Mouse (Mus musculus): ENCODE measurements at regions not wholly inside any gene's neighbourhood (a gene's known extent, or its start where the extent isn't known, plus 50 kb on each side); places are given as distances from the start of the nearest gene placed in this dataset.

DNA sequence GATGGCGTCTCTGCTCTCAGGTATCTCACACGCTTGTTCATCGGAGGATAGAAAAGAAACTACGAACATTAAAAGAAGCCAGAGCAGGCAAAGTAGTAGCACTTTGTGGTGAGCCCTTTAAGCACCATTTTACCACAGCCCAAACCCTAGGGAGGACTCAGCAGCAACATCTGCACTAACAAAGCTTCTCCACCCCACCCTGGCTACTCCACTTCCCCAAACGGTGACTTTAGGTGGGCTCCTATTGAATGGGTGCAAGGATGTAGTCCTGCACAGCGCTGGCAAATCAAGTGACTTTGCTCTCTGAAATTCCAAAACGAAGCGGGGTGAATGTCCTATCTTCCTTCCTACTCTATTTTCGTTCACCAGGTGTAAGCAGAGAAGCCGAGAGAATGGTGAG lies 337.9 kb upstream of the Noct start:
- DNase-seq (ENCODE audit: extremely low read depth, low read depth) = no peak

DNA sequence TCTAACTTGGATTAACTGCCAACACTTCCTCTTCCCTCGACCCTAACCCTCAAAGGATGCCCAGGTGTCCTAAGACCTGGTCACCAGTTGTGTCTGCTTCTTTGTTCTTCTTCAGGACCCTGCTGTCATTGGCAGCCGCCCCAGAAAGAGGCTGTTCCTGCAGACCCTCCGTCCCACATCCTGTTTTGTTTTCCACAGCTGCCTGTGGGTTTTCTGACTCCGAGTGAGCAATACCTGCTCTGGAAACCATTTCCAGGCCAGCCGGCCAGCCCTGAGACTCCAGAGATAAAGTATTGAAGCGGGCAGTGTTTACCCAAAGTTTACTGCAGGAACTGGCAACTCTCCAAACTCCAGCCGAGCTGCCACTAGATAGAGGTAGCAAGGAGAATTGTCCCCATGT lies 337.2 kb upstream of the Noct start:
- DNase-seq (ENCODE audit: extremely low read depth, low read depth) = no peak

GRCm38 (mm10) chr3:50888571-50889210 lies 335.6 kb upstream of the Noct start:
- DNase-seq (ENCODE audit: extremely low read depth, low read depth) = no peak

- DNase-seq (ENCODE audit: extremely low read depth, low read depth) = no peak
Observed at GRCm38 (mm10) chr3:50890537-50890936, 333.7 kb upstream of the Noct start.

- DNase-seq (ENCODE audit: extremely low read depth, low read depth) = no peak
Observed at GRCm38 (mm10) chr3:50898179-50898578, 326.1 kb upstream of the Noct start.

- DNase-seq (ENCODE audit: extremely low read depth, low read depth) = no peak
Observed at GRCm38 (mm10) chr3:50899830-50900350, 324.4 kb upstream of the Noct start.

DNA sequence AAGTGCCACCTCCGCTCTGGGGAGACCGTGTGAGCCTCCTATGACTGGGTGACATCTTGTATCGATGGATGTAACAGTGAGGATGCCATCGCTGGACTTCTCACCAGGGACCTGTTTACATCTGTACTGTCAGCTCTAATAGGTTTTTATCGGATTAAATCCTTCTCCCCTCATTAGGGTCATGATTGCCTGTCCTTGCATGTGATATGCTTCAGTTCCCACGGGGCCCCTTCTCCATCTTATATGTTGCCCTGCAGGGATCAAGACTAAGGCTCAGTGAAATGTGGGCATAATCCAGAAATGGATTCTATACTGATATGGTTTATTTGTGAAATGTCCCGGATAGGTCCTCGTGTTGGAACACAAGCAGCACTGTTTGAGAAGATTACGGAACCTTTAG lies 323.7 kb upstream of the Noct start:
- no peak for DNase-seq (ENCODE audit: extremely low read depth, low read depth)

DNA sequence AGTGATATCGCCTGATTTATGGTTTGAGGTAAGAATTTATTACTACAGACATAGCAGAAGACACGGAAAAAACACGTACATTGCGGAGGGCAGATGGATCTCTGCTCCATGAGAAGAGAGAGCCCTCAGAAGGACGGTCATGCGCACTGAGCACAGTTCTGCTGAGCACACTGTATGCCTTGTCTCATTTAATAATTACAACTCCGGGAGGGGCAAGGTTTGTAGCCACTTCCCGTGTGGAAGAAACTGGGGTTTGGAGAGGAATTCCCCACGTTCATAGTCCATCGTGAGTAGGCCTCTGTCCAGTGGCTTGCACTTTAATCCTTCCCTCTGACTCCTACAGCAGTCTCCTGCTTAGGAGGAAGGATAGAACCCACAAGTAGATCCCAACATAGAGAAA lies 322.9 kb upstream of the Noct start:
- no peak for DNase-seq (ENCODE audit: extremely low read depth, low read depth)

DNA sequence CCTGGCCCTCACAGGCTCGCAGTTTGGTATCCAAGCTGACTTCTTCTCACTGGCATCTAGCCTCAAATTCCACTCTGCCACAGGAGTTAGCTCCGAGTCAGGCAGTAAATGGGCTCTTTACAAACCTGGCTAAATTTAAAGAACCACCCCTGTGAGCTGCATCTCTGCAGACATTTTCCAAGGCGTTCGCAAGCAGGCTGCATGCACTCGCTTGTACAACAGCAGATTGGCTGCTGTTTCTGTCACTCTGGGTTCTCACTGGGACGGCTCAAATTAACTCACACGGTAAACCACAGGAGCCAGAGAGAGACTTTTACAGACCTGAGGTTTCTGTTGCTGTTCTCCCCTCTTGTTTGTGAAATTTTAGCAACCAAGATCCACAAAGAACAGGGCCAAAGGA lies 321.3 kb upstream of the Noct start:
- no peak for DNase-seq (ENCODE audit: extremely low read depth, low read depth)

- DNase-seq (ENCODE audit: extremely low read depth, low read depth) = no peak
Observed at GRCm38 (mm10) chr3:50904716-50905116, 319.5 kb upstream of the Noct start.

- DNase-seq (ENCODE audit: extremely low read depth, low read depth) = no peak
Observed at GRCm38 (mm10) chr3:50905274-50905992, 318.8 kb upstream of the Noct start.

GRCm38 (mm10) chr3:50905993-50906831 lies 318.0 kb upstream of the Noct start:
- peak; percentile 41 for DNase-seq (ENCODE audit: extremely low read depth, low read depth)

DNA sequence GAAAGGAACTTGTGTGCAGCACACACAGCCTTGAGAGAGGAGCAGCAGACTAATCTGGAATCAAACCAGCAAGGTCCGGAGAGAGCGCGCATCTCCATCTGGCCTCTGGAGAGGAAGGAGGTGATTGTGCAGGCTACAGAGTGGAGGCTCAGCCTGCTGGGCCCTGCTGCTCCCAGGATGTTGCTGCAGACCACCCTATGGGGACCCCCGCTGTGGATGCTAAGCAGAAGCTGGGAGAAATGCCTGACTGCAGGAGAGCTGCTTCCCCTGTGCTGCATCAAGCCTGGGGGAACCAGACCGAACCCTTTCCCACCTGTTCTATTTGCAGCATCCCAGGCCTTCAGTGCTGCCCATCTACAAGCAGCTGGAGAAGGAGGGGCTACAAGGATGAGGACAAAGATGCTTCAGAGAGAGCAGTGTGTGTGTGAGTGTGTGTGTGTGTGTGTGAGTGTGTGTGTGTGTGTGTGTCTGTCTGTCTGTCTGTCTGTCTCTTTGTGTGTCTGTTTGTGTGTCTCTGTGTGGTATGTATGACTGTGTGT lies 311.2 kb upstream of the Noct start:
- no peak for DNase-seq (ENCODE audit: extremely low read depth, low read depth)

- no peak for DNase-seq (ENCODE audit: extremely low read depth, low read depth)
Observed at GRCm38 (mm10) chr3:50914866-50915365, 309.3 kb upstream of the Noct start.

DNA sequence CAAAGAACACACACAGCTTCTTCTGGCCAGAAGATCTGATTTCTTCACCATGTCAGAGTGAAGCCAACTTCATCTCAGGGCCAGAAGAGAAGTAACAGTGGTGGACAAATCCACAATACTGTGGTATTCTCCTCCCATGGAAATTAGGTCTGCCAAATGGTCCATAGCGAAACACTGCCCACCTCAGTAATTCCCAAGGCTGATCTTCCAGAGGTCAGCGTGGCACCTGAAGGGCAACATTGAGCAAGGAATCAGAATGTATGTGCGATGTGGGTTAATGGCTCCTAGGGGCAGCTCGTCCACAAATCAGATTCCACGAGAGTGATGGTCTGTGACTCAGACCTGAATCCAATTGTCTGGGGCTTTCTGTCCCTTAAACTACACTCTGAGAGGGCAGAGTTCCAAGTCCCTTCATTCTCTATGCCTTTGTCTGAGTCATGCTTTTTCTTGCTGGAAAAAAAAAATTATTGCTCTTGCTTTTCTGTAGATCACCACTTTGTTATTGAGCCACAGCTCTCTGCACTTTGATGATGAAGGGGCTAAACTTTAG lies 307.9 kb upstream of the Noct start:
- DNase-seq (ENCODE audit: extremely low read depth, low read depth) = no peak

DNA sequence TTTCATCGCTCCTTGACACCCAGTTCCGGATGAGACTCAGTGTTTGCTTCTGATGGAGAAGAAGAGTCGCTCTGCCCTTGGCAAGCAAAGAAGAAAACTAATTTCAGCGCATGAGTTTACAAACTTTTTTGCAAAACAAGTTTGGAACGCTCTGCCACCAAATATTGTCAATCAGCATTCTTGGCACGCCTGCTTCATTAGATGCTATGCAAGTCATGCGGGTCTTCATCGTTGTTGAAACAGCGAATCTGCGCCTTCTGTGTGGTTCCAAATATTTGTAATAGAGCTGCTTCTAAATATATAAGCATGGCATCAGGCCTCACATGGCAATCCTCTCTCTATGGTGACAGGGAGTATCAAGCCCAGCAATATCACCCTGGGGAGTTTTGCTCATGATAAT lies 301.9 kb upstream of the Noct start:
- no peak for DNase-seq (ENCODE audit: extremely low read depth, low read depth)

DNA sequence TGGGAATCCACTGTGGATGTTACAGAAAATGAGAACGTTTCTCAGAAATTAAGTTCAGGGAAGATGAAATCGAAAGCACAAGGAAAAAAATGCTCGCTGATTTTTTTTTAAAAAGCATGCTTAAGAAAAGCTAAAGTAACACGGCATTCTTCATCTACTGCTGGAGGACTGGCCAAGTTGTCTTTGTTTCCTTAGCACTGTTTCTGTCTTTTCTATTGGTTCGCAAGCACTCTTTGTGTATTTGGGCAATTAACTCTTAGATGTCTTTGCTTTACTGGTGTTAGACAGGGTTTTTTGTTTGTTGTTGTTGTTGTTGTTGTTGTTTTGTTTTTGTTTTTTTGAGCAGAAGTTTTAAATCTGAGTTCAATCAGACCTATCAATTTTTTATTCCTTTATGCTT lies 301.4 kb upstream of the Noct start:
- DNase-seq (ENCODE audit: extremely low read depth, low read depth) = no peak

- DNase-seq (ENCODE audit: extremely low read depth, low read depth) = no peak
Observed at GRCm38 (mm10) chr3:50923327-50923726, 300.9 kb upstream of the Noct start.

DNA sequence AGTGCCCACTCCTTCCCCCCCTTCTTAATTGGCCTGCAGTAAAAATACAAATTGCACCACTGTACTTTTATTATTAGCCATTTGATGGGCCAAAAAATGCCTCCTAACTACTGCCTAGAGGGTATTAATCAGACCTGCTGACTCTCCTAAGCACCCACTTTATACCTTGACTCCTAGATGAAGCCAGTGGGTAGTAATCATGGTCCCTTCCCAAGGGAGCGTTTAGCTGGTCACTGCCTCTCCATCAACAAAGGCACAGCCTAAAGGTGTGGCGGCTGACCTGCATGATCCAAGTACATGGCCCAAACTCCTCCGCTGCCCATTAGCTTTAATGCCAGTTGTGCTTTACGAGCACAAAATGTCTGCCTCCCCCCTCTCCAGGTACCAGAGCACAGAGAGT lies 296.9 kb upstream of the Noct start:
- DNase-seq (ENCODE audit: extremely low read depth, low read depth) = no peak

DNA sequence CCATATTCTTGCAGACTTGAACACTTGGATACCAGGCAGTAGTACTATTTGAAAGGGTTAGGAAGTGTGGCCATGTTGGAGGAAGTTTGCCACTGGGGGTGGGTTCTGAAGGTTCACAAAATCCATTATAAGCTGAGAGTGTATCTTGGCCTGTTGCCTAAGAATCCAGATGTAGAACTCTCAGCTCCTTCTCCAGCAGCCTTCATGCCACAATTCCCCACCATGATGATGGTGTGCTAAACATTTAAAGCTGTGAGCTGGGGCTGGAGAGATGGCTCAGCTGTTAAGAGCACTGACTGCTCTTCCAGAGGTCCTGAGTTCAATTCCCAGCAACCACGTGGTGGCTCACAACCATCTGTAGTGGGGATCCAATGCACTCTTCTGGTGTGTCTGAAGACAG lies 295.2 kb upstream of the Noct start:
- DNase-seq (ENCODE audit: extremely low read depth, low read depth) = no peak

- no peak for DNase-seq (ENCODE audit: extremely low read depth, low read depth)
Observed at GRCm38 (mm10) chr3:50932397-50933089, 291.7 kb upstream of the Noct start.

Data from MEL-GATA-1-ER (cell line).